Mouse (Mus musculus) spleen, adult 18-20 months (tissue): ENCODE results near the gene Golga5.

Experiments used
- DNase-seq, 2 experiments: peaks; one replicate each; pipeline ENCODE4 v3.0.0; 2022; ENCODE audit warnings: mixed read lengths in 2 of 2

Golga5 gene

GRCm38 (mm10) chr12:102468894-102469764, at the start of gene Golga5:
Golga5 (plus strand) TSS chr12:102469135.
- peak; percentile 96 to 97 for DNase-seq

DNA sequence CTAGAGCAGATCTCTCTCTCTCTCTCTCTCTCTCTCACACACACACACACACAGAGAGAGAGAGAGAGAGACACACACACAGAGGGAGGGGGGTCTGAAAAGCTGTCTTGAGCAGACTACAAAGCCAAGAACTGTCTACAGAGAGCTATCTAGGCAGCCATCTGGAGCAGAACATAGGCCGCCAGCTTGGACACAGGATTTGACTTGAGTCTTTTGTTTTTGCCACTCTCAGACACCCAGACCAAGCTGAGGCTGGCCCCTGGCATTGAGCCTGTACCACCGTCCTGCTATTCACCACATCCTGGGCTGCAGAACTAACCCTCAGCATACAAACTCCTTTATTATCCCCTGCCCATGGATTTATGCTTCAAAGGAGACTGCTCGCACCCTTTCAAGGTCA, 49.4 kb upstream of the Golga5 start:
- no peak for DNase-seq

DNA sequence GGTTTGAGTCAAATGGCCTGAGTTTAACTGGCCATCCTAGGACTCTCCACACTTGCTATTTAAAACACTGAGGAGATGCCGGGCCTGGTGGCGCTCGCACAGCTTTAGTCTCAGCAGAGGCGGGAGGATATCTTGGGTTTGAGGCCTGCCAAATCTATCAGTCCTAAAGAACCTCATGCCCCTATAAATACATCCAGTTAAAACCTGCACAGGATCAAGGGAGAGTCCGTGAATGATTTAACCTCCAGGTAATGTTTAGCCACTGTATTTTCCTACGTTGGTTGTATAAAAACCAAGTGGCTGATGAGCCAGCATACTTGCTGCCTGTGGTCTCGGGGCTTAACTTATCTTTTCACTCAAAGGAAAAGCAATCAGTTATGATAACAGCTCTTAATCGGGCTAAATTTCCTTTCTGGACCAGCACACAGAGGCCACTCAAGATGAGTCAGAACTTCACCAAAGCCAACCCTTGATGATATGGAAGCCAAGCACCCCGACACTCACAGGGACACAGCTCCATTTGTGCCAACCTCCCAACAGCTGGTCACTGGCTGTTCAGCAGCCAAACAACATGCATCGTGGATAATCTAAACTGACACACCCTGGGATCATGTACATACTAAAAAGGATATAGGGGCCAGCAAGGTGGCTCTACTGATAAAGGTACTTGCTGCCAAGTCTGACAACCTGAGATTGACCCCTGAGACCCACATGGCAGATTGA, 48.6 kb upstream of the Golga5 start:
- DNase-seq = no peak

DNA sequence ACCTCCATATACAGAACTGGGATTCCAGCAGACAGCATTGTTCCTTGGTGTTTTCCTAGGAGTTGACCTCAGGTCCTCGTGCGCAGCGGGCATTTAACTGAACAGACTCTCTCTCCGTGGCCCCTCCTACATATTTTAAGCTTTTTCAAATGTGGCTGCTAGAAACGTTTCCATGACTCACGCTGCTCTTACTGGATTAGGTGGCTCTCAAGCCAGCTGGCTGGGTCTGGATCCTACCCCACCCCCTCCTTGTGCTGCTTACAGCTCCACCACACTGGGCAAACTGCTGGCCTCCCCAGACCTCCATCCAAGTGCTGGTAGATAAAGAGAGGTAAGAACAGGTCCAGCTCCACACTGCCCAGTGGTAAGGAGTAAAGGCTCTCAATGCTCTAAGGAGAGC, 46.9 kb upstream of the Golga5 start:
- DNase-seq = no peak

GRCm38 (mm10) chr12:102422623-102423320, 46.2 kb upstream of the Golga5 start:
- DNase-seq = no peak

DNA sequence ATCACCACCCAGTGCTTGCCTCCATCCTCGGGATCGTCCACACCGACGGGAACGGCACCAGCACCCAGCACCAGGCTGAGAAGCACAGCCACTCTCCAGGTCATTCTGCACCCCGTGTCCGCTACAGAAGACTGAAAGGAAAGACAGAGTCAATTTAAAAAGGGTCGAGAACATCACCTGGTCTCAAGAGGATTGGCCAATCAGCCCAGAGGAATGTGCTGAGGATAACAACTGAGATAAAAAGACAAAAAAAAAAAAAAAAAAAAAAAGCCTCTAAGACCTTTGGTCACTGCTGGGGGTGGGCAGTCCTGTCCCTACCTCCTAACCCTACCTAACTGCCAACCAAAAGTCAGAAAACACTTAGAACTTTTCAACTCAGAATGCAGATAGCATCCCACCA, 45.3 kb upstream of the Golga5 start:
- DNase-seq = no peak

DNA sequence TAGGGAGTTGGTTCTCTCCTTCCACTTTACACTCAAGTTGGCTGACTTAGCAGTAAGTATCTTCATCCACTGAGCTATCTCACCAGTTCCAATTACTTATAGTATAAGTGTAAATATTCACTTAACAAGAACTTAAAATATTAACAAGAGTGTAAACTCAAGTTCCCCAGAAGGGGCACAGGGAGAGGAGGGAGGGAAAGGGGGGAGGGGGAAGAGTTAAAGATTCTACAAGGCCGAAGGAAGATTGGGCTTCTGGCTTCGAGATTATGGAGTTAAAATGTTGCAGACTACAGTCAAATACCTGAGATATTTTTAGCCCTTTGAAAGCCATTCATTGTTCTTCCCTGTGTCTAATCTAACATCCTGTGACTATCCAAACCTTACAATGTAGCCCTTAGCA, 44.5 kb upstream of the Golga5 start:
- no peak for DNase-seq

GRCm38 (mm10) chr12:102425048-102425578, 43.8 kb upstream of the Golga5 start:
- no peak for DNase-seq

- DNase-seq = no peak
Measured at GRCm38 (mm10) chr12:102426285-102426684, 42.6 kb upstream of the Golga5 start.

- no peak for DNase-seq
Measured at GRCm38 (mm10) chr12:102429656-102430055, 39.3 kb upstream of the Golga5 start.

- no peak for DNase-seq
Measured at GRCm38 (mm10) chr12:102430228-102430627, 38.7 kb upstream of the Golga5 start.

- no peak for DNase-seq
Measured at GRCm38 (mm10) chr12:102432238-102432637, 36.7 kb upstream of the Golga5 start.

DNA sequence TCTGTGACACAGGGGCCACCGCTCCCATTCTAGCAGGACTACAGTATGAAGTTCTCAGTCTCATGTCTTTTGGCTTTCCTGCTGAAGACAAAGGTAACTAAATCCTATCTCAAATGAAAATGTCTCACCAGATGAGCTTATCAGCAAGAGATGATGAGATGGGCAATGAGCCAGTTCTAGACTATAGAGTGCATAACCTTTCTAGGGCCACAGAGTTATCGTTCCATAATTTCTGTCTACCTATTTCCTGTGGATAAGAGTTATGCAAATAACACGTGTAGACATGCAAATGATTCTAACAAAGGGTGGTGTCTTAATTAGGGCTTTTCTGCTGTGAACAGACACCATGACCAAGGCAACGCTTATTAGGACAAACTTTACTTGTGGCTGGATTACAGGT, 34.8 kb upstream of the Golga5 start:
- DNase-seq = no peak

GRCm38 (mm10) chr12:102436939-102437526, 31.9 kb upstream of the Golga5 start:
- DNase-seq = no peak

DNA sequence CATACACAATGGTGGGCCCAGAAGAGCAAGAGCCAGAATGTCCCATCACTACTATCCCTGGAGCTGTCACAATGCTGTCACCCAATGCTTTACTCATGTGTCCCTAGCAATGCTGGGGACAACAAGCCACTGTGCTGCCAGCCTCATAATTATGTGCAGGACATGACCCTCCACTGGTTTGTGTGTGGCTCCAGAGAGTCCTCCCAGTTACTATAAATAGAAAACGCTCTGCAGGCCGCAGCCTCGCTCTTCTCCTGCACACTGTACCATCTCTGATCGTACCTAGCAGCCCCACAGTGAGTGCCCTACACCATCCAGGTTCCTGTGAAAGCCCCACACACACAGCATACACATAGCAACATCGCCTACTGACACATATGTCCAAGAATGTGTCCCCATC, 31.0 kb upstream of the Golga5 start:
- DNase-seq = no peak

DNA sequence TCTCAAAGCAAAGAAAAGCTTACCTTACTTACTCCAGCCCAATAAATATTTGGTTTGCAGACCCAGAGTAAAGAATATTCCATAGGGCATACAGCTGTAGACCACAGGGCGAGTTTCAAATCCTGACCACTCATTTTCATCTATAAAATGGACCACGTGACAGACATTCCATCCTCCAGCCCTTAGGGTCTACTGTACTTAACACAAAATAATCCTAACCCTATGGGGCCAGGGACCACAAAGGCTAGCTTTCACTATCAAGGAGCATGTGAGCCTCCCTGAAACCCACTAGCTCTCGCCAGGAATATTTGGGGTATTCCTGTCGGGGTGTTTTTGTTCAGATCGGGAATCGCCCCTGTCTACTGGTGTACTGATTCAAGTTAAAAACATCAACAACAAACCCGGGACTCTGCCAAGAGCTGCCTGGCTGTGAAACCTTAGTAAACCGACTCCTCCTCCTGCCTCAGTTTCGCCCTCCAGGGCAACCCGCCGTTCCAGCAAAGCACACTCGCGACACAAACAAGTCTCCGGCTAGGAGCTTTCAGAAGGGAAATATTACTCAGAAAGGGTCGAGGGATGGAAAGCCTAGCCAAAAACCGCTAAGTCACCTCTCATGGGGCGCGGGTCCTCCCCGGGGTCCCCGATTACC, 29.8 kb upstream of the Golga5 start:
- DNase-seq = no peak

GRCm38 (mm10) chr12:102439632-102440023, 29.3 kb upstream of the Golga5 start, which contains the start of gene Lgmn:
Lgmn (minus strand) TSS chr12:102439813.
- DNase-seq = peak; percentile 97 to 99

DNA sequence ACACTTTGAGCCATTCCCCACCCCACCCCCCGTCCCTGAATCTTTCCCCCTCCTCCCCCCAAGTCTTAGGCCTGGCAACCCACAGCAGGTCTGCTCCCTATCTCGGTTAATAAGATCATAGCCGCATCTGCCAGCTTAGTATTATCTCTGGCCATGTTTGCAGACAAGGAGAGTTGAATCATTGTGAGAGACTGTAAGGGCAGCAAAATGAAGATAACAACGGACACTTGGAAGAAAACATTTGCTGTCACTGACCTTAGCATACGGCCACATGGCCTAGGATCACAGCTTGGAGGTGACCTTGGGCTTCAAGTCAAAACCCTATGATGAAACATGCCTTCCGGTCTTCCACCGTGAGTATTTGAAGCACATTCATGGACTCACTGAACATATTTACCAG, 28.4 kb upstream of the Golga5 start:
- DNase-seq = no peak

- DNase-seq = no peak
Measured at GRCm38 (mm10) chr12:102441141-102441540, 27.8 kb upstream of the Golga5 start.

DNA sequence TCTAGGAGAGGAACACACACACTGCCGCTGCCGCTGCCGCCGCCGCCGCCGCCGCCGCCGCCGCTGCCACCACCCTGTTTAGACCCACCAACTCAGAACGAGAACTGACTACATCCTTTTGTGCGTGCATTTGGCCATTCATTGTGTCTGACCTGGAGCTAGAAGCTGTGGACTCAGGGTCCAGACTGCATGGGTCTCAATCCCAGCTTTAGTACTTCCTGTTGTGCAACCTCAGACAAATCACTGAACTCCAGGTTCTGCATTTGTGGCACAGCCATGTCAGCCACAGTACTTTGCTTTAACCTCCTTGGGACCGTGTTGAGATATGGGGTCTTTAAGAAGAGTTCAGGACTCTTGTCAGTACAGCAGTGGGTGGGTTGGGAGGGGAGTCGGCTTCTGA, 26.3 kb upstream of the Golga5 start:
- DNase-seq = no peak

DNA sequence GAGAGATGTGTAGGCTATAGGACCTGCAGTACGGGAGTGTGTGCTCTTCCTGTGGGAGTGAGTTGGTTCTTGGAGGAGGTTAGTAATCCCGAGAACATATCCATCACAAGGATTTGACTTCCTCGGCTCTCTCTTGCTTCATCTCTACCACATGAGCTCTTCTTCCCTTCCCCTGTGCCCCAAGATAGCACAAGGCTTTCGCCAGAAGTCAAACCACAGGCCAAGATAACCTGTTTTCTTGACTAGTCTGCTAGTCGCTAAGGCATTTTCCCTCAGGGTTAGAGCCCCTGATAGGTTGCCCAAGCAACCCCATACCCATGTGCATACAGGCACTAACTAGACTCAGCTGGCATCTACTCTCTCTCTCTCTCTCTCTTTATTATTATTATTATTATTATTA, 25.3 kb upstream of the Golga5 start:
- DNase-seq = no peak

DNA sequence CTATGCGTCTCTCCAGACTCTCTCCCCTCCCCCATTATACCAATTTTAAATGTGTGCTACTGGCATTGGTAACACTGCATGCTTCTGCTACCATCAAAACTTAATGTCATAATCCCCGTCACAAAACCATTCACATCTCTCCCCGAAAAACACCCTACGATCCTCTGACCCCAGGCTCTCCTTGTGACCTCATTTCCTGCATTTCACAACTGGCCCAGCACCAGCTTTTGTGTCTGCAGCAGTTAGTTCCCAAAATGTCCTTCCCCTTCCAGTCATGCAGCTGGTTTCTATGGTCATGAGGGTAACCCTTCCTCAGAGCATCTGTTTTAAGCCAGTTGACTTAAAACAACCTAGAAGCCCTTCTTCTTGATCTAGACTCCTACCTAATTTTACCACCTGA, 23.5 kb upstream of the Golga5 start:
- DNase-seq = no peak
